Mouse (Mus musculus) ZHBTc4 (cell line): ENCODE data around the gene Lce3c.

Experiments
- DNase-seq: peaks from one replicate; pipeline ENCODE4 v3.0.0-alpha.2; 2011; ENCODE audit warnings: low read depth, low spot score

Lce3c gene

GRCm38 (mm10) chr3:92944186-92944585 is at the start of gene Lce3c:
TSS of gene Lce3c (plus strand) at chr3:92944486.
- no peak for DNase-seq

GRCm38 (mm10) chr3:92894489-92894888 is 49.8 kb upstream of the Lce3c start:
- no peak for DNase-seq

GRCm38 (mm10) chr3:92902992-92903391 is 41.3 kb upstream of the Lce3c start:
- peak; percentile 66 for DNase-seq

GRCm38 (mm10) chr3:92903640-92904039 is 40.6 kb upstream of the Lce3c start:
- peak; percentile 67 for DNase-seq

- DNase-seq, result no peak
These were observed 39.1 kb upstream of the Lce3c start for GRCm38 (mm10) chr3:92905182-92905581.

GRCm38 (mm10) chr3:92907571-92907970 is 36.7 kb upstream of the Lce3c start:
- peak; percentile 46 for DNase-seq

GRCm38 (mm10) chr3:92920364-92920763 is 23.9 kb upstream of the Lce3c start:
- DNase-seq, result peak; percentile 57

GRCm38 (mm10) chr3:92926130-92926529 is 18.2 kb upstream of the Lce3c start, which contains the start of gene Lce3a:
TSS of gene Lce3a (minus strand) at chr3:92926230.
- no peak for DNase-seq

GRCm38 (mm10) chr3:92932679-92933078 is 11.6 kb upstream of the Lce3c start, which contains the start of gene Lce3b:
TSS of gene Lce3b (plus strand) at chr3:92932979.
- DNase-seq, result no peak

GRCm38 (mm10) chr3:92957090-92957489 is 12.8 kb downstream of the Lce3c start, which contains the start of gene Lce3d:
TSS of gene Lce3d (plus strand) at chr3:92957390.
- DNase-seq, result no peak

GRCm38 (mm10) chr3:92966761-92967160 is 22.5 kb downstream of the Lce3c start, which contains the start of gene Lce3e:
TSS of gene Lce3e (plus strand) at chr3:92967061.
- DNase-seq, result no peak

GRCm38 (mm10) chr3:92978484-92978883 is 34.2 kb downstream of the Lce3c start:
- DNase-seq, result no peak

GRCm38 (mm10) chr3:92991926-92992325 is 47.6 kb downstream of the Lce3c start, which contains the start of gene Lce3f:
TSS of gene Lce3f (plus strand) at chr3:92992226.
- DNase-seq, result no peak
